Mouse (Mus musculus) bone marrow macrophage, adult 2 months (primary cell): Measurements from ENCODE around the gene Arrdc4. TPM values are rescaled to one million over a fixed set of nuclear protein-coding genes. Genes with fewer than 3 reads are reported as not detected.

Experiments
- H3K27ac ChIP-seq: 2 replicates; pipeline ENCODE4 v1.5.1; 2012; ENCODE audit warnings: low read depth, low read length; ENCODE audit not compliant: insufficient read depth
- H3K4me1 ChIP-seq: 2 replicates; pipeline ENCODE4 v1.6.1; 2012; ENCODE audit warnings: low read length; ENCODE audit not compliant: control insufficient read depth, insufficient read depth
- H3K4me3 ChIP-seq: 2 replicates; pipeline ENCODE4 v1.5.1; 2012; ENCODE audit warnings: mild to moderate bottlenecking, low read length, moderate library complexity; ENCODE audit not compliant: insufficient read depth
- CTCF ChIP-seq: IDR thresholded peaks from 2 replicates; pipeline ENCODE4 v1.5.1; 2012; ENCODE audit warnings: low read depth, mild to moderate bottlenecking, low read length, moderate library complexity
- POLR2A ChIP-seq: IDR thresholded peaks from 2 replicates; pipeline ENCODE4 v1.6.1; 2012; ENCODE audit warnings: mild to moderate bottlenecking, low read depth, low read length, borderline replicate concordance
- polyA plus RNA-seq: library from polyadenylated mRNA; stranded (reverse); fragments of >200 nt; gene quantifications from 2 replicates; pipeline ENCODE4 v1.2.4, GENCODE M21; 2012; ENCODE audit not compliant: missing spikeins, insufficient read depth, insufficient read length

Gene Arrdc4
- polyA plus RNA-seq, 1 experiment: 9.1 TPM

GRCm38 (mm10) chr7:68691454-68691853 is 57.6 kb downstream of the Arrdc4 start:
- H3K4me1 ChIP-seq: peaks cover 3% of the 10 kb centered on the region; the same call in 1 of the 2 replicates
- no peak overlapping the region for H3K4me3 ChIP-seq
- TF ChIP-seq CTCF: no peak
- no peak for TF ChIP-seq POLR2A
- no peak overlapping the region for H3K27ac ChIP-seq

- Histone ChIP-seq H3K4me3 (no peak overlapping the region), H3K27ac (no peak overlapping the region), H3K4me1 (peaks cover 3% of the 10 kb centered on the region; the same call in 1 of the 2 replicates)
- no peak for TF ChIP-seq CTCF
- TF ChIP-seq POLR2A: no peak
These were observed 61.9 kb downstream of the Arrdc4 start for GRCm38 (mm10) chr7:68687140-68687611.
